Mouse (Mus musculus) urinary bladder, postnatal 10 days (tissue): Measurements from ENCODE around the gene Sipa1l1.

Experiments
- DNase-seq: peaks from one replicate; pipeline ENCODE4 v3.0.0; 2022; ENCODE audit warnings: low spot score

Gene Sipa1l1

DNA sequence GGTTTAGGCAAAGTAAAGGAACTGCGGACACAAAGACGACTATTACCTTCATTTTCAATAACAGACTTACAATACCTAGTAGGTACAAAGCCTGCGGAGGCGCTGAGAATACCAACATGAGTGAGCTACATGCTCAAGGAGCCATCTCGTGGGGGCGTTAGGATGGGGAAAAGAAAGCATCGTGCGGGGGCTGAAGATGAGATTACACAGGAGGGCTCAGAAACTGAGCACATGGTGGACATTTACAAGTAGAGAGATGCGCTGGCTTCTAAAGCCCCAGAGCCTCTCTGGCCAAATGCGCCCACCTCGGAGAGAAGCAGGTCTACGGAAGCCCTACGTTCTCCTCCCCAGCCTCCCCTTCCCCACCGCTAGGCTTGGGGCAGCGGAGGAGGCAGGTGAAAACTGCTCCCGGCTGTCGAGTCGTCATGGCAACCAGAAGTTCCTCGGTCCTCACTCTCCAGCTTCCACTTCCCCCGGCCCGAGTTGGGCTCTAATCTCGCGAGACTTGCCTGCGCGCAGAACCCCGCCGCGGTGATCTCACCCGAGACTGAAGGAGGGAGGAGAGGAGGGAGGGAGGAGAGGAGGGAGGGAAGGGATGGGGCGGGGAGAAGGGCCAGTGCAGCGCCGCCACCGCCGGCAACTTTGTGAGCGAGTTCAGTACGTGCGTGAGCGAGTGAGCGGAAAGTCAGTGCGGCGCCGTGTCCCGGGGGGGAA lies at the start of gene Sipa1l1:
Gene Sipa1l1, plus strand, starts transcription at position 501 of the 714 bp plus-strand sequence.
- peak; percentile 92 for DNase-seq

- DNase-seq, result no peak
These were observed 47.2 kb upstream of the Sipa1l1 start for GRCm38 (mm10) chr12:82121947-82122346.

DNA sequence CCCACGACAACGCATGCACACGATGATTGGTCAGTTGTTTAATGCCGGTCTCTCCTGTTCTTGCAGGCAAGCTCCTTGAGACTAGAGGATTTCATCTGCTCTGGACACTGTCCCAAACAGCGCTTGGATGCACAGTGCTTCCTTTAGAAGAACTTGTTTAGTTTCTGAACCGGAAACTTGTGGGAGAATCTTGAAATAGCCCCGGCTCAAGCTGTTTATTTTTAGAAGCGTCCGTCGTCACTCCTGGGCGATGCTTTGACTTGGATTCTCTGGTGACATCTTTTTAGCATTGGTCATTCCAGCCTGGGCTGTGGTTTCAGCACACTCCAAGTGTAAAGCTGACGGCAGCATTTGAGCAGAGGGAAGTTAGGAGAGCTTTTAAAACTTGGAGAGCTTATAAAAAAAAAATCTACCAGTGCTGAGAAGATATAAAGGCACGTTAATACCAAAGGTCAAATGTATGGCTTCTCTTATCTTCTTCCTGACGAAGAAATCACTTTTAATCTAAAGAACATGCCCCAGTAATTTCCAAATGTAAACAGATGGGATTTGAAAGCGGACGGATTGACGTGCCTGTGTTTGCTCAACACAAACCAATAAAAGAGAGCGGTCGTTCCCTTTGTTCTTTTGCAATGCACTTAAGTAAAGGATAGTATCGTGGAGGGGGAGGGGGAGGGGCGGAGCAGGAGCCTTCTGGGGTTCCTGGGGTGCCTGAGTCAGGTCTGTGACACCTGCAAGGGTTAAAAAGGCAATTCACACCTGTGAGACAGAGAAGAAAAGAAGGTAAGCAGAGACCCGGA lies 46.5 kb upstream of the Sipa1l1 start:
- DNase-seq, result no peak

DNA sequence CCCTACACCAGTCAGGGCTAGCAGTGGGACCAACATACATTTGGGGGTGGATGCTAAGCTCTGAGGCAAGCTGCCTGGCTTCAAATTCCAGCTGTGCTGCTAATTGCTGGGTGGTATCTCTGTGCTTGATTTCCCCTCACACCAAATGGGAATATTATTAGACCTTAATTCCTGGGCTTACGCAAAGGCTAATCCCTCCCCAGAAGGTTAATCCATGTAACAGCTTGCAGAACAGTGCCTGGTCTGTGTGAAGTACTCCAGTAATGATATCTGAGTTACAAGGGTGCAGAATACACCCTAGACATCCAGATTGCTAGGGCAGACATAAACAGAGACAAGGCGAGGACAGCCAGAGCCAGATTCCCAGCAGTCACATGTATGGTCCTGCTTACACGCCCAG lies 42.3 kb upstream of the Sipa1l1 start:
- DNase-seq, result no peak

DNA sequence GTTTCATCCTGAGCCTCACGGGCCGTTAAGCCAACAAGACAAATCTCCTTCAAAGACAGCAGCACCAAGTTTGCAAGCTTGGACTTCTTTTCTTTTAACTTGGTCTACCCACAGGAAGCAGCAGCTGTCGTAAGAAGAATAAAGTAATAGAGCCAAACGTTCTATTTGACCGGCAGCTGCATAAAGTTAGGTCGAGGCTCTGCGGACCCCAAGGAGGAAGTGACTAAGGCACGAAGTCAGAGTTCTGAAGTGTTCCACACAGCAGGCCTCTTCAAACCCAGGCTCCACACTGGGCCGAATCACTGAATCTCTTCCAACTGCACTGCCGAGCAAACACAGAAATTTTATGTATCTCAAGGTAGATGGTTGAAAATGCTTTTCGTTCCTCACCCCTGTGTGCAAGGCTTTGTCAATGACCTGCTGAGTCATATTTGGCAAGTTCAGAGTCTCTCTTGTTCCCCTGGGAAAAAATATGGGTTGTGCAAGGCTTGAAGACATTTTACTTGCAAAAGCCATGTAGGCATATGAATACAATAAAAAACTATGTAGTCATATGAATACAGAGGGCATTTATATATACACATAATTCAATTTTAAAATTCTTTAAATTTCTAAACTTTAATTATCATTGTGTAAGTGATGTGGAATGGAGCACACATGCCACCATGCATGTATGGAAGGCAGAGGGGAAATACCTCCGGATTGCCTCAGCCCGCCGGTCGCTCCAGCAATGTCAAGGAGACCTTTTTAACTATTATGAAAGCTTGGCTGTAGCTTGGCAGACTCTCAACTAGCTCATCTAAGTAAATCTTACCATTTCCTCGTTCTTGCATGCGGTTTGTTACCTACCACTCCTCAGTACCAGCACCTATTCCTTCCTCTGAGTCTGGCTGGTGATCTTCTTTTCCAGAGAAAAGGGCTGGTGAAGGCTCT lies 29.6 kb upstream of the Sipa1l1 start:
- DNase-seq, result no peak

DNA sequence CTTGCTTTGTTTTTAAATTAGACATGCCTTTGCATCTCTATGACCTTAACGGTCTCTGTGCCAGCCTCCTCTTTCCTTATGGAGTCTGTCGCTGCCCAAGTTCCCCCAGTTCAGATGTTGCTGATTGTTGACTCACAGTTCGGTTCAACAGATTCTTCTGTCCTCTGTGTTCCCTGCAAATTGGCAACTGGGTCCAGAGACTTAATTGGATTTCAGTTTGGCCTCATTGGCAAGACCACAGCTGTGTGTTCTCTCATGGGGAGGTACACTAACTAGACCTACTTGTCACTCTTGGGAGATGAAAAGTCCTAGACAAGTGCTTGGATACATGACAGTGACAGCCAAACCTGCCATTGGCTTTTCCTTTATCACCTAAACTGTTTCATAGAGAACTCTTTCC lies 25.7 kb upstream of the Sipa1l1 start:
- DNase-seq, result no peak

- no peak for DNase-seq
These were observed 23.9 kb upstream of the Sipa1l1 start for GRCm38 (mm10) chr12:82145173-82145572.

DNA sequence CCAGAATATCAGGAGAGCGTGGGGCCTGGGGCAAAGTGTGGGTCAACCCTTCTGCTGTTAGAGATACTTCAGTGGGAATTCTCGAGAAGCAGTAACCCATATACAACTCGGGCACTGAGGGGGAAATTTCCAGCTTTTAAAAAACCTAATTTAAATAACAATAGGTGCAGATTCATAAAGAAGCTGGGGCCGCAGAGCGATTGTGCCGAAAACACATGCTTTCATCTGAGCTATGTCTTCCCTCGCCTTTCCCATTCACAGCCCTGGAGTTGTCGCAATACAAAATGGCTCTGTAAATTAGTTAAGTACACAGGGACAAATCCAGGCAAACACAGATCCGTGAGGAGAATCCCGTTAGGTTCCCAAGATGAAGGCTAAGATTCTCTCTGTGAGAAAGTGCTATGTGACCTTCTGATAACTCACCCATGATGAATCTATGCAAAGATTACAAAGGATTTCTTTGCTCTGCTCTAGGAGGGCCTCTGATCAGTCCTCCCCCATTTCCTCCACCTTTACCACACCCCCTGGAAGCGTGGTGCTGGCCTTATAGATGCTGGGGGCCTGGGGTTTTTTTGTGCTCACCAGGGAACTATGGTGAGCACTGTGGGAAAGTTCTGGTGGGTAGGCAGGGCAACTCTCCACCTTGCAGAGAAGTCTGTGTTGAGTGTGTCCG lies 22.0 kb upstream of the Sipa1l1 start:
- DNase-seq, result no peak

DNA sequence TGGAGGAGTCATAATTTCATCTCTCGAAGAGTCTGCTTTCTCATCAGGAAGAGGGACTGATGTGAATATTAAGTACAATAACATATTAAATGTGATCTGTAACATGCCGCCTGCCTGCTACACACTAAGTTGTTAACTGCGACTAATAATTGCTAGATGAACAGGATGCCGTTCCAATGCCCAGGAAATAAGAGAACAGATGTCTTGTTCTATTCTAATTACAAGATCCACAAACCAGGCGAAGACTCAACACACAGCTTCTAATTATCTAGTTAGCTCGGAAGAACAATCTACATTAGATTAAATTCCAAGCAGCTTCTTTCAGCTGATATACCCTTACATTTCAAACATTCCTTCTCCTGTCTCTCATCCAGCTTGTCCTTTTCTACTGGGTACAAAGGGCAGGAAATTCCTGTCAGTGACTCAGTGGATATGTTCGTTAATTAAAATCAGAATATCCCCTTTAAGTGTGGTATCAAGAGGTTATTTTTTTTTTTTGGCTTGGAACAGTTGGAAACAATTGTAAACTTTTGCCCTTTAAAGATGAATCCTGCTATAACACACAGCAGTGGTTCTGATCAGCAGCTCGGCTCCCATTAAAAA lies 20.7 kb upstream of the Sipa1l1 start:
- DNase-seq, result no peak

- DNase-seq, result no peak
These were observed 18.1 kb upstream of the Sipa1l1 start for GRCm38 (mm10) chr12:82151019-82151418.

DNA sequence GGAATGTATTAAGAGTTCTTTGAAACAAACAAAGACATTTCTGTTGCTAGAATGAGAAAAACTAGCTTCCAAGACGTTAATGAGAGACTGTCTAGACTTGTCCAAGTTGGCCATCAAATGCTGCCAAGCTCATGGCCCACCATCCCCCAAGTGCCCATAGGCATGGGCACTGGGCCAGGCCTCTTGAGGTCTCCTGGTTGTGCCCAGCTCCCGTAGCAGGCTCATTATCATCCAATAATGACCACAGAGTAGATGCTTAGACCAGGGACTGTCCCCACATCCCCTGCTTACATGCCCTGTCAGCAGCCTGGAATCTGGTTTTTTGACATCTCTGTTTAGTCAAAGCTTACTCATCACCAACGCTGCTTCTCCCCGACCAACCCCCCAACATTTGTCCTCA lies 14.6 kb upstream of the Sipa1l1 start:
- no peak for DNase-seq

- no peak for DNase-seq
These were observed 10.6 kb upstream of the Sipa1l1 start for GRCm38 (mm10) chr12:82158516-82158915.

DNA sequence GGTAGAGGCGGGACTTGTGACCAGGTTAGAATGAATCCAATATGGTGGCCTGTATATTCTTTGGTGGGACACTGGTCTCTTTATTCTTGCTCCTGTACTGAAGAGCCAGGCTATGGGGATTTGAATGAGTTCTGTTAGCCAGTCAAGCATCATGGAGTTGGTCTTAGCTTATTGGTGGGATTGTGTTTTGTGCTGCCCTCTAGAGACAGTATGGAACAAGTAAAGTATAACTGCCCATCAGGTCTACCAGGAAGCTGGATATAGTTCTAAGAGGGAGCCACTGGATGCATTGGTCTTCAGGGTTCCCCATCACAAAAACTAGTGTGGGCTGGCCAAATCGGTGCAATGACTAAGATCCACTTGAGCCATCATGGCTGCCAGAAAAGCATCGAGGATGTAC lies 9.7 kb upstream of the Sipa1l1 start:
- no peak for DNase-seq

GRCm38 (mm10) chr12:82165651-82166050 lies 3.5 kb upstream of the Sipa1l1 start:
- DNase-seq, result no peak

GRCm38 (mm10) chr12:82166101-82166571 lies 3.0 kb upstream of the Sipa1l1 start:
- no peak for DNase-seq

GRCm38 (mm10) chr12:82169571-82170431 lies 681 bp downstream of the Sipa1l1 start:
- peak; percentile 27 for DNase-seq

DNA sequence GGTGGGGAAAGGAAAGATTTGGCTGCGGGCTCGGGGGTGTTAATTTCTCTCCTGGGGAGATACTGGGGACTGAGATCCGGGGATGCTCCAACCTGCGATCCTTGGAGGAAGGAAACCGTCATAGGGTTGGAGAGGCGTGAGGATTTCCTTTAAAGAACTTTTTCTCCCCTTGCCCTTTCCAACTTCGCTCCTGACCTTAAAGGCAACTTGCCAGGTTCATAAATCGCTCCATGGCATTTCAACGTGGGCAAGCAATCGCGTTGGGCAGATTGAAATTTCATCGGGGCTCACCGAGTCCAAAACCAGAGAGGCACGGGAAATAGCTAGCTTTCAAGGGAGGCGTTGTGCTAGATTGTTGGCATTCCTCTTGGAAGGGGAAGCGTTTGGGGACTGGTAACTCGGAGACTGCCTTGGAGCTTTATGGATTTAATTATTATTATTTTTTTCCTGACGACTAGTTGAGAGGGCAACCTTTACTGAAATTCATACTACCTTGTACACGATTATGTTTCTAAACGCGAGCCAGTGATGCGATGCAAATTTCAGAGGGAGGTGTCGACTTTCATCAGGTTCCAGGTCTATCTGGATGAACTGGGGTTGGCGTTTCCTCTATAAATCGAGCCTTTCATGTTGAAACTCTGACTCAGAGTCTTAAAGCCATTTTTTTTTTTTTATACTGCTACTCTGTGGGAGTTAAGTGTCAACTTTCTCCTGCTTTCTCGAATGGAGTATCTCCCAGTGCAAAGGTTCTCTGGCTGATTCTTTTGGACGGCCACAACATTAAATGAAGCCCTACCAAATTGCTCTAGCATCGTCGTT lies 1.6 kb downstream of the Sipa1l1 start:
- DNase-seq, result no peak

DNA sequence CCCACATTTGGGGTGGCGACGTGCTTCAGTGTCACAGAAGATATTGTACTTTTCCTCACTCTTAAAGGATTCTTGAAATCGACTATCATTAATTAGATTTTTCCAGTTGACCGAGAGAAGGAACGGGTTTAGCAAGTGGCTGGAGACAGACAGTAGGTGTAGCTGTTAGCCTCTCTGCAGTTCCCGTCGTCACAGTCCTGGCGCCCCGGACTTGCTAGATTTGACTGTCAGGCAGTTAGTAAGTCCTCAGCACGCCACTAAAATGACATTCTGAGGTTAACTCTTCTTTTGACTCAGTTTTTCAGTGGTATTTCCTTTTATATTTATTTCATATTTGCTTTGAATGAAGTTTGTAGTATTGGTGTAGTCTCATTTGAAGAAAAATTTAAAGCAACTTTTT lies 2.5 kb downstream of the Sipa1l1 start:
- no peak for DNase-seq

GRCm38 (mm10) chr12:82173623-82174022 lies 4.5 kb downstream of the Sipa1l1 start:
- no peak for DNase-seq
